Mouse (Mus musculus) liver, adult 2 months (tissue): ENCODE results near the gene Il4i1. TPM values are rescaled to one million over a fixed set of nuclear protein-coding genes. Genes with fewer than 3 reads are reported as not detected.

ENCODE experiments used
- DNase-seq: peaks from one replicate; pipeline ENCODE4 v3.0.0-alpha.2; 2011; ENCODE audit warnings: low read depth, low spot score; ENCODE audit errors: extremely low read depth
- H3K27ac ChIP-seq: fragments of 200-500 bp; replicated peaks from 2 replicates; pipeline ENCODE4 v1.5.1; 2012; ENCODE audit warnings: low read depth, mild to moderate bottlenecking, control low read depth, inconsistent platforms, low read length; ENCODE audit not compliant: insufficient read depth
- H3K27me3 ChIP-seq: fragments of 200-500 bp; 2 replicates; pipeline ENCODE4 v1.6.1; 2012; ENCODE audit warnings: mild to moderate bottlenecking, moderate library complexity, low read length, inconsistent platforms; ENCODE audit not compliant: control insufficient read depth, insufficient read depth
- H3K36me3 ChIP-seq: fragments of 200-500 bp; 2 replicates; pipeline ENCODE4 v1.6.1; 2012; ENCODE audit warnings: low read length, inconsistent platforms; ENCODE audit not compliant: control insufficient read depth, insufficient read depth
- H3K4me1 ChIP-seq: fragments of 200-500 bp; 2 replicates; pipeline ENCODE4 v1.6.1; 2011; ENCODE audit warnings: low read length; ENCODE audit not compliant: control insufficient read depth, insufficient read depth
- H3K4me3 ChIP-seq: fragments of 200-500 bp; 2 replicates; pipeline ENCODE4 v1.5.1; 2011; ENCODE audit warnings: low read depth, mild to moderate bottlenecking, control low read depth, low read length, moderate library complexity; ENCODE audit not compliant: insufficient read depth
- H3K79me2 ChIP-seq: fragments of 200-500 bp; 2 replicates; pipeline ENCODE4 v1.6.1; 2012; ENCODE audit warnings: inconsistent platforms, mild to moderate bottlenecking, low read length, moderate library complexity; ENCODE audit not compliant: control insufficient read depth, insufficient read depth
- H3K9ac ChIP-seq: fragments of 200-500 bp; 2 replicates; pipeline ENCODE4 v1.6.1; 2012; ENCODE audit warnings: low read depth, mild to moderate bottlenecking, control low read depth, inconsistent platforms, low read length
- CTCF ChIP-seq: fragments of 200-500 bp; IDR thresholded peaks from 2 replicates; pipeline ENCODE4 v1.5.1; 2011; ENCODE audit warnings: low read depth, low read length, control low read depth
- POLR2A ChIP-seq: fragments of 200-500 bp; IDR thresholded peaks from 2 replicates; pipeline ENCODE4 v1.6.1; 2011; ENCODE audit warnings: low read length, control low read depth; ENCODE audit not compliant: insufficient read depth; ENCODE audit errors: extremely low read depth
- WGBS: fragments of 180-500 bp; shearing (Covaris S2); methylation state at CpG from one replicate; pipeline ENCODE4 v1.1.7; 2018; 5-methylcytosine and 5-hydroxymethylcytosine counted together
- polyA plus RNA-seq: library from polyadenylated mRNA; depleted of rRNA; stranded (reverse); fragments of >200 nt; gene quantifications from 2 replicates; pipeline ENCODE4 v1.2.3, GENCODE M21; 2012
- total RNA-seq: library from RNA; depleted of rRNA; stranded (reverse); fragments of >200 nt; gene quantifications from 2 replicates; pipeline ENCODE4 v1.2.3, GENCODE M21; 2014

Gene Il4i1
- total and polyA plus RNA-seq, 2 experiments: 0.65 to 1.7 TPM

DNA sequence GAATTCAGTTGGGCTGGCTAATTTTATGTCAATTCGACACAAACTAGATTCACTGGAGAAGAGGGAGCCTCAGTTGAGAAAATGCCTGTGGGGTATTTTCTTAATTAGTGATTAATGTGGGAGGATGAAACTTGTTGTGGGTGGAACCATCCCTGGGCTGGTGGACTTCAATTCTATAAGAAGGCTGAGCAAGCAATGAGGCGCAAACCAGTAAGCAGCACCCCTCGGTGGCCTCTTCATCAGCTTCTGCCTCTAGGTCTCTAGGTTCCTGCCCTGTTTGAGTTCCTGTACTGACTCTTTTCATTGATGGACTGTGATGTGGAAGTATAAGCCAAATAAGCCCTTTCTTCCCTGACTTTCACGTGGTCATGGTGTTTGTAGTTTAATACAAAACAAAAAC is 5.8 kb upstream of the Il4i1 start:
- Histone ChIP-seq H3K4me1 (peaks cover 13% of the 10 kb centered on the region), H3K79me2 (no peaks in the 10 kb centered on the region; the same call in 1 of the 2 replicates), H3K9ac (no peak overlapping the region), H3K27ac (no peak overlapping the region), H3K36me3 (peaks cover 22% of the 10 kb centered on the region), H3K27me3 (no peaks in the 10 kb centered on the region), H3K4me3 (no peak overlapping the region)
- no peak for DNase-seq
- WGBS: 65% methylated on average over 4 of the region's 4 CpGs
- TF ChIP-seq POLR2A (no peak), CTCF (no peak)

DNA sequence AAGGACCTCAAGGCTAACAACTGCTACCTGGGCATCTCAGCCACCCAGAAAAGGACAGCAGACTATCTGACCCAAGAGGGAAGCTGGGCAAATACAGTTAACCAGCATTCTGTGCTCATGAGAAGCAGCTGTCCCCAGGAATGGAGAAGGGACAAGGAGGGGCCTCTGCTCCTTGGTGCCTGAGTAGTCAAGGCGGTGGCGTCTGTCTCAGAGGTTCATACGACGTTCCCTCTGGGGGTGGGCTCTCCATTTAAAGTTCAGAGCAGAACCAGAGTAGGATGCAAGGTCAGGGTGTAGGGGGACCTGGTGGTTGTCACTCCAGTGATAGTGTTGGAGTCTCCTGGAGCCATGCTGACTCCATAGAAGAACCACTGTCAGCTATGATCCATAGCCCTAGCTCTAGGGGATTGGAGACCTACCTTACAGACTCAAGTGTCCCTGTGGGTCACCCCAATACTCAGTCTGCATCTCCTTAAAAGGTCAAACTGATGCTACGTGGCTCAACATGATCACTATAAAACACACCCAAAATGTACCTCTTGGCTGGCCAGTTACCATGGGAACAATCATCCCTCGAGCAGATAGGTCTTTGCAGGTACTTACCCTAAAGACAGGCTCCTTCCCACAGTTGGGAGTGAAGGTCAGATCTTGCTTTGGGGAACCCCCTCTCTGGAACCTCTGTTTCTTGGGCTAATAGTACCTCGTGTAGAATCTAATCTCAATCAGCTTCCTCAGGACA is 5.2 kb upstream of the Il4i1 start:
- Histone ChIP-seq H3K36me3 (peaks cover 22% of the 10 kb centered on the region), H3K27ac (no peak overlapping the region), H3K4me1 (peaks cover 13% of the 10 kb centered on the region), H3K9ac (no peak overlapping the region), H3K27me3 (no peaks in the 10 kb centered on the region), H3K79me2 (no peaks in the 10 kb centered on the region; the same call in 1 of the 2 replicates), H3K4me3 (no peak overlapping the region)
- no peak for TF ChIP-seq CTCF
- no peak for TF ChIP-seq POLR2A
- 80% methylated on average over 7 of the region's 7 CpGs for WGBS
- DNase-seq: peak; percentile 30

DNA sequence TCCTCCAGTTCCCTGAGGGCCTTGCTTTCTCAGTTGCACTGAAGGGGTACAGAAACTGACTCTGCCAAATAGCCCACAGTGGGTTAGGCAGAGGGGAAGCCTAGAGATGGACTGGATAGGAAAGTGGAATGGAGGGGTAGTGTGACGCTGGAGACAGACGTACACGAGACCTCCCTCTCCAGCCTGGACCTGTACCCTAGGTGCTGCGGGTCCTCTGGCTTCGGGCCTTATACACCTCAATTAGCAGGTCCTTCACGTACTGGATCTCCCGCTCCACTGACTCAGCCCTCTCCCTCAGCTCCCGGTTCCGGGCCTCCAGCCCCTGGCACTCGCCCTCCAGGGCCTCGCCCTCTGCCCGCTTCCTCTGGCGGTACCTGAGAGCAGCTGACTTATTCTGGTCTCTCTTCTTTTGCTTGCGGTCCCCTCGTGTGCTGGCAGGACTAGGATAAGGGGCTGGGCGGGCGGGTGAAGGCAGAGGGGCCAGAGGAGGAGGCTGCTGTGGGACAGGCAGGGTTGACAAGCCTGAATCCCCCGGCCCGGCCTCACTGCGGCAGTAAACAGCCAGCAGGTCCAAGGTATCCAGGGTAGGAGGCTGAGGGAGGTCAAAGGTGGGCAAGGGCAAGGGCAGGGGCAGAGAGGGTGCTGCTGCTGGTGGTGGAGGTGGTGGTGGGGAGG is 3.4 kb upstream of the Il4i1 start:
- 84% methylated on average over 20 of the region's 20 CpGs for WGBS
- peaks cover 3% of the 10 kb centered on the region; the same call in 1 of the 2 replicates for H3K79me2 ChIP-seq
- H3K9ac ChIP-seq: no peak overlapping the region
- H3K4me3 ChIP-seq: no peak overlapping the region
- TF ChIP-seq CTCF: no peak
- TF ChIP-seq POLR2A: no peak
- H3K27me3 ChIP-seq: no peaks in the 10 kb centered on the region
- no peak overlapping the region for H3K27ac ChIP-seq
- H3K36me3 ChIP-seq: peaks cover 22% of the 10 kb centered on the region
- peaks cover 19% of the 10 kb centered on the region for H3K4me1 ChIP-seq
- no peak for DNase-seq

DNA sequence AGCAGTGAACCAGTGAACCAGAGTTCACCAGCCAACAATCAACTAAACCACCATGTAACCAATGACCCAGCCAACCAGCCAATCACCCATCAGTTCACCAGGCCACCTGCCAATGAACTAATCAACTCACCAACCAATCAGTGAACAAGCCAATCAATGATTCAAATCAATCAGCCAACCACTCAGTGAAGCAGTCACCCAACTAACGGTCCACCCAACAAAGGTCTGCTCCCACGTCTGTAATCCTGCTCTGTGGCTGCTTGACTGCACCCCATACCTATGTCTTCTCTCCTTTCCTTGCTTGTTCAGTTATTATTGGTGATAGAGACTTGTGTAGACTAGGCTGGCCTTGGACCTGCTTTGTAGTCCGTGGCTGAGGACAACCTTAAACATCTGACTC is 2.2 kb upstream of the Il4i1 start:
- H3K9ac ChIP-seq: no peak overlapping the region
- 27% methylated on average over 3 of the region's 3 CpGs for WGBS

DNA sequence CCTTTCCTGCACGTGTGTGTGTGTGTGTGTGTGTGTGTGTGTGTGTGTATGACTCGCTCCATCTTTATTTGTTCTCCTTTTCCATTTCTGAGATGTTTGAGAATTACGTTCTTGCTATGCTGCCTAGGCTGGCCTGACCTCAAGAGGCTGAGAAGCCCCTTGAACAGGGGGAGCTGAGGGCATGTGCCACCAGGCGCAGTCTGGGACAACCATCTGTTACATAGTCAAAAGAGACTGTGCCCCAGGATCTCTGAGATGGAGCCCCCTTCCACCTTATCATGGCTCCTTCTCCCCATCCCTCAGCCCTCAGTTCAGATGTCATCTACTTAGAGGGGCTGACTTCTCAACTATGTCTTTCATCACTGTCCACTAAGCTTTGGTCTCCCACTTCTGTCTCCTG is 1.8 kb upstream of the Il4i1 start:
- TF ChIP-seq POLR2A (no peak), CTCF (no peak)
- Histone ChIP-seq H3K9ac (no peak overlapping the region; the same call in 1 of the 2 replicates), H3K27ac (no peak overlapping the region; the same call in 1 of the 2 replicates), H3K36me3 (peaks cover 22% of the 10 kb centered on the region), H3K4me1 (peaks cover 28% of the 10 kb centered on the region), H3K79me2 (peaks cover 3% of the 10 kb centered on the region; the same call in 1 of the 2 replicates), H3K4me3 (no peak overlapping the region), H3K27me3 (no peaks in the 10 kb centered on the region)
- whole genome bisulfite sequencing: 43% methylated on average over 4 of the region's 4 CpGs
- DNase-seq: no peak

More for the DNA sequence above, 2.2 kb upstream of the Il4i1 start:
- H3K27ac ChIP-seq: peak overlapping the region; percentile 8; the same call in 1 of the 2 replicates
- DNase-seq: peak; percentile 84
- no peak overlapping the region for H3K4me3 ChIP-seq
- H3K27me3 ChIP-seq: no peaks in the 10 kb centered on the region
- peaks cover 3% of the 10 kb centered on the region; the same call in 1 of the 2 replicates for H3K79me2 ChIP-seq
- H3K36me3 ChIP-seq: peaks cover 22% of the 10 kb centered on the region
- H3K4me1 ChIP-seq: peaks cover 24% of the 10 kb centered on the region
- TF ChIP-seq CTCF (no peak), POLR2A (no peak)
